Mouse (Mus musculus) E14TG2a.4 (cell line): ENCODE data around the gene Surf4.

Source experiments
- H3K27me3 ChIP-seq: 2 replicates; pipeline ENCODE4 v1.6.1; 2014; ENCODE audit warnings: low read length, control low read depth; ENCODE audit not compliant: insufficient read depth
- H3K36me3 ChIP-seq: 2 replicates; pipeline ENCODE4 v1.6.1; 2014; ENCODE audit warnings: low read length, control low read depth; ENCODE audit not compliant: insufficient read depth
- H3K4me1 ChIP-seq: replicated peaks from 2 replicates; pipeline ENCODE4 v1.6.1; 2014; ENCODE audit warnings: low read depth, low read length, control low read depth
- H3K4me3 ChIP-seq: replicated peaks from 2 replicates; pipeline ENCODE4 v1.5.1; 2014; ENCODE audit warnings: mild to moderate bottlenecking, low read length
- H3K9me3 ChIP-seq: 2 replicates; pipeline ENCODE4 v1.6.1; 2014; ENCODE audit warnings: low read length, control low read depth
- CTCF ChIP-seq: conservative IDR thresholded peaks from 2 replicates; pipeline ENCODE4 v1.5.1; 2014; ENCODE audit warnings: low read length
- NANOG ChIP-seq: IDR thresholded peaks from 2 replicates; pipeline ENCODE4 v1.6.1; 2014; ENCODE audit warnings: borderline replicate concordance, low read length, mixed read lengths
- POU5F1 ChIP-seq: IDR thresholded peaks from 2 replicates; pipeline ENCODE4 v1.6.1; 2014; ENCODE audit warnings: low read length, borderline replicate concordance

Gene Surf4

DNA sequence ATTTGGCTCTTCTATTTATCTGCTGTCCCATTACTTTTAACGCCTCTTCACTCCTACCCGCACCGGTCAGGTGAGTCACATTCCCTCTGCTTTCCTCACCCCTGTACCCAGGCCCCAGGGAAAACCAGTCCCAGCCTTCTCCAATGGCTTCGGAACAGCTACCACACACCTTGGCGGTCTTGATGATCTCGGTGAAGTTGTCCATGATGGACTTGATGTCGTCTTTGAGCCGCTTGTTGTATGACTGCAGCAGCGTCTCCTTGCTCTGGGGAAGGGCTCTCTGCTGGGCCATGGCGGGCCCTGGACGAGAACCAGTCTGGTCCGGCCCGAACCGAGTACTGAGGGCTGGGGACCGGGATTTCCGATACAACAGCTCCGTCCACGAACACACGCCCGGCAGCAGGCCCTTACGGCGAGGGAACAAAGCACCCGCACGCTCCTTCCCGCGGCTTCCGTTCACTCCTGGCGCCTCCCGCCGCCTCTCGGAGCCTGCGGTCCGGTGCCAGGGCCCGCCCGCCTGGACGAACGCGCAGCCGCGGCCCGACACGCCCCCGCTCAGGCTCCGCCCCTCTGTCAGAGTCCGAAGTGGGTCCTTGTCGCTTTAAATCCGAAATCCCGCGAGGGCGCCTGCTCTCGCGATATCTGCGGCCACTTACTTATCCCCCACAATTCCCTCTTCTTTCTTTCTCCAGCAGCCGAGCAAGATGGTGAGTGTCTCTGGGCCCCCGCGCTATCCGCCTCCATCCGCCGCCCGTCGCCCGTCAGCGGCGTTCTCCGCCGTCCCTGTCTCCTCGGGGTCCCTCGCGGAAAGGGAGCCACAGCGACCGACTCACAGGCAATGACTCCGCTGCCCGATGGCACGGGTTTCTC, 23.4 kb downstream of the Surf4 start, which contains the start of the genes Med22 and Rpl7a:
TSS of gene Med22 (minus strand) at position 554 of the 870 bp plus-strand sequence.
TSS of gene Rpl7a (plus strand) at position 641 of the 870 bp plus-strand sequence.
- Histone ChIP-seq H3K36me3 (peaks cover 80% of the 10 kb centered on the region), H3K27me3 (no peaks in the 10 kb centered on the region), H3K4me1 (peaks cover 52% of the 10 kb centered on the region), H3K9me3 (peaks cover 39% of the 10 kb centered on the region), H3K4me3 (peak within 1 kb of the TSS; percentile 99)
- TF ChIP-seq CTCF (no peak), NANOG (no peak), POU5F1 (no peak)

DNA sequence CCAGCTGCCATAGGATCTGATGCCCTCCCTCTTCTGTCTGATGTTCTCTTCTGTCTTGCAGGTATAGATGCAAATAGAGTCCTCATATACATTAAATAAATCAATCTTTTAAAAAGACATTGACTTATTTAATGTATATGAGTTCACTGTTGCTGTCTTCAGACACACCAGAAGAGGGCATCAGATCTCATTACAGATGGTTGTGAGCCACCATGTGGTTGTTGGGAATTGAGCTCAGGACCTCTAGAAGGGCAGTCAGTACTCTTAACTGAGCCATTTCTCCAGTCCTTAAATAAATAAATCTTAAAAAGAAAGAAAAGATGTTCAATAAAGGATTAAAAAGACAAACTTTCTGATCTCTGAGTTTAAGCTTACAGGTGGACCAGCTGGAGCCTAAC, 24.3 kb downstream of the Surf4 start:
- H3K9me3 ChIP-seq, result peaks cover 29% of the 10 kb centered on the region
- H3K27me3 ChIP-seq, result no peaks in the 10 kb centered on the region
- TF ChIP-seq CTCF, result 0 out of 2 replicates have a peak, but pooled peaks have one; percentile 12
- no peak for TF ChIP-seq NANOG
- H3K36me3 ChIP-seq, result peaks cover 84% of the 10 kb centered on the region
- H3K4me3 ChIP-seq, result peak overlapping the region; percentile 99
- H3K4me1 ChIP-seq, result peaks cover 49% of the 10 kb centered on the region

DNA sequence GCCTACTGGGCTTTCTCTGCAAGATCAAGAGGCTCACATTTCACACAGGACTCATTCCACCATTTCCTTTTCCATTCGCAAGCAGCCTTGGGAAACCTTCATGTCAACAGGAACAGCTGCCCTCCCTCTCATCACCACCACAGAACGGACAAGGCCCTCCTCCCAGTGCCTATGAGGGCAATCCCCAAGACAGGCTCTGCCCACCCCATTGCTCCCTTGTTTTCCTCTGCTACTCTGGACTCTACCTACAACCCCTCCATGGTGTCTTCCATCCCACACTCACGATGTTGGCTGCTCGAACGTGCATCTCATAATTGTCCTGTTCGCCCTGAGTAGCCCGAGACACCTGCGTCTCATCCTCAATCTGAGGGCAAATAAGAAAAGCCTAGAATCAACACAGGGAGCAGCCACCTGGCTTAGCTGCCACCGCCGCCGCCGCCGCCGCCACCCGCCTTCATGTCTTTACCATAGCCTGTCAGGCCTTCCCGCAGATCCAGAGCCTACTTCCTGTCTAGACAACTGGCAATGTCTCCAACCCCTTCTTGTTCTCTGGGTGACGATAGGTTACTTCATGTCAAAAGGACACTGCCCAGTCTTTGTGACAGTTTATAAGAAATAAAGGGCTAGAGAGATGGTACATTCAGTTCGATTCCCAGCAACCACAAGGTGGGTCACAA, 24.9 kb downstream of the Surf4 start:
- Histone ChIP-seq H3K27me3 (no peaks in the 10 kb centered on the region), H3K9me3 (peaks cover 24% of the 10 kb centered on the region), H3K36me3 (peaks cover 84% of the 10 kb centered on the region), H3K4me1 (peaks cover 54% of the 10 kb centered on the region), H3K4me3 (peak overlapping the region; percentile 99)
- TF ChIP-seq CTCF (no peak; the same call in 1 of the 2 replicates), POU5F1 (no peak), NANOG (no peak)

DNA sequence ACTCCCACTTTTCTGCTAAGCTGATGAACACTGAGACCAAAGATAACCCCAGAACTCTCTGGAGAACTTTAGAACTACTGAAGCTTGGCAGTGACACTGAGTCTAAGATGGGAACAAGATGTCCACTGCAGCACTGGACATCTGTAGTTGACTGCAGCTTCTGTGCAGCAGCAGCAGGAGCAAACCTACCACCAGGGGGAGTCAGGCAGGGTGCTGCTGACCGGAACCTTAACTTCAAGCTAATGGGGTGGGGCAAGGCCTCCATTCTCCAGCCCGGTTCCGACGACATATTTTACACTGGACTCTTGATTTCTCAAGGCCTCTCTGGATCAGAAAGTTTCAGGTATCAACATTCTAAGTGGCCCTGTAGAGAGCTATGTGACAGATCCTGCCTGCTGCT, 26.6 kb downstream of the Surf4 start:
- Histone ChIP-seq H3K4me3 (0 out of 2 replicates have a peak overlapping the region, but pooled peaks have one; percentile 24), H3K4me1 (peaks cover 53% of the 10 kb centered on the region), H3K36me3 (peaks cover 69% of the 10 kb centered on the region), H3K27me3 (no peaks in the 10 kb centered on the region), H3K9me3 (peaks cover 9% of the 10 kb centered on the region)
- no peak for TF ChIP-seq POU5F1
- TF ChIP-seq CTCF, result peak; percentile 81
- no peak for TF ChIP-seq NANOG

DNA sequence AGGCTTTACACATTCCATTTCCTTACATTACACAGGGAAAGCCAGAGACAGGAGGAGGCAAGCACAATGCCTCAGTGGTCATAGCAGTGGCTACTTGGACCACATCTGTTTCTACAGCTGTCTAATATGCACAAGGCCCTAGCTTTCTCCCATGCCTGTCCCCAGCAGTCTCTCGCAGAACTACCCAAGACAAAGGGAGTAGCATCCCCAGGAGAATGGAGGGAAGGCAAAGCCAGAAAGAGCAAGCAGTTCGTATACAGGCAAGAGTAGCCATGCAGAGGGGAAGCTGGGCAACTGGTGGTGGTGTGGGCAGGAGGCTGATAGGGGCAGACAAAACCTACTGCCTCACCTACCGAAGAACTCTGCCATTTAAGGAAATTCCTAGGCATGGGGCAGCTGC, 27.3 kb downstream of the Surf4 start:
- Histone ChIP-seq H3K9me3 (peaks cover 2% of the 10 kb centered on the region), H3K4me1 (peaks cover 58% of the 10 kb centered on the region), H3K36me3 (peaks cover 68% of the 10 kb centered on the region), H3K4me3 (no peak overlapping the region), H3K27me3 (no peaks in the 10 kb centered on the region)
- TF ChIP-seq NANOG, result no peak
- no peak for TF ChIP-seq CTCF
- no peak for TF ChIP-seq POU5F1

DNA sequence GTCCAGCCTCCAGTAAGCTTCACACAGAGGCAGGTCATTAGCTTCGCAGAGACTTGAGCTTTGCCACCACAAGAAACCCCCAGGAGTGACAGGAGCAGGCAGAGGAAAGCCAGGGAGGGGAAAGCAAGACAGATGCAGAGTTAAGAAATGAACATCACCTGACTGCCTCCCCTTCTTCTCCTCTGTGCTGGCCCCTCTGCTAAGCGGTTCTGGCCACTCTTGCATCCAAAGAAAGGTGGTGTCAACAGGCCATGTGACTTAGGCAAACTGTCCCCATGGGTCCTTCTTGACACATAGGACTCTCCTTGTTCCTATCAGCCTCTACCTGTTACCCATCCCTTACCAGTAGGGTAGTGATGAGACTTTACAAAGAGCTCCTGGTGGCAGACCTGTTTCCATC, 27.8 kb downstream of the Surf4 start:
- peaks cover 63% of the 10 kb centered on the region for H3K4me1 ChIP-seq
- H3K27me3 ChIP-seq, result no peaks in the 10 kb centered on the region
- TF ChIP-seq NANOG (no peak), POU5F1 (no peak), CTCF (no peak)
- no peak overlapping the region for H3K4me3 ChIP-seq
- H3K9me3 ChIP-seq, result no peaks in the 10 kb centered on the region; the same call in 1 of the 2 replicates
- H3K36me3 ChIP-seq, result peaks cover 68% of the 10 kb centered on the region

- peak overlapping the region; percentile 98 for H3K4me3 ChIP-seq
- TF ChIP-seq NANOG (no peak), CTCF (no peak), POU5F1 (no peak)
- H3K27me3 ChIP-seq, result no peaks in the 10 kb centered on the region
- H3K36me3 ChIP-seq, result peaks cover 84% of the 10 kb centered on the region
- H3K9me3 ChIP-seq, result no peaks in the 10 kb centered on the region; the same call in none of the 2 replicates
- peaks cover 69% of the 10 kb centered on the region for H3K4me1 ChIP-seq
These were observed 30.4 kb downstream of the Surf4 start for GRCm38 (mm10) chr2:26903311-26903710.
